Mouse (Mus musculus): Measurements from ENCODE around the gene Gm17359. TPM values are rescaled to one million over a fixed set of nuclear protein-coding genes. Genes with fewer than 3 reads are reported as not detected.

Gm17359 gene
- total RNA-seq, 1 experiment: not detected

DNA sequence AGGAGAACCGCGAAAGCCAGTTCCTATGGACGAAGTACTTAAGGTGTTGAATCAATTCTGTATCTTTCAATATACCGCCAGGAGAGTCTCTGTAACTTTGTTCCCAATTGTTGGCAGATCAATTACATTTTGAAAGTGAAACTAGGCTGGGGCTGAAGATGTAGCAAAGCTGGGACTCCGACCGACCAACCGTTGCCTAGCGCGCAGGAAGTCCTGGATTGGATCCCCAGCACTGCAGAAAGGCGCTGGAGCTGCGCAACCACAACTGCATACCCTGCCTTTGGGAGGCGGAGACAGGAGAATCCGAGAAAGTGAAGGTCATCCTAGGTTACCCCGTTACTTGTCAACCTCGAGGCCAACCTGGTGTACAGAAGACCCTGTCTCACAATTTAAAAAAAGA lies 37.1 kb upstream of the Gm17359 start:
- Histone ChIP-seq H3K9ac (ENCODE audit: insufficient read depth, low read depth, low read length, poor library complexity, severe bottlenecking) (no peak overlapping the region), H3K27ac (ENCODE audit: insufficient read depth, low read depth, low read length, poor library complexity, severe bottlenecking) (no peak overlapping the region), H3K4me3 (ENCODE audit: insufficient read depth in 1 of 2, low read depth in 1 of 2, low read length in 2 of 2, poor library complexity in 1 of 2, severe bottlenecking in 1 of 2) (no peak overlapping the region), H3K36me3 (ENCODE audit: control insufficient read depth, insufficient read depth, low read length, poor library complexity, severe bottlenecking) (no peaks in the 10 kb centered on the region), H3K4me1 (ENCODE audit: control insufficient read depth in 2 of 2, insufficient read depth in 2 of 2, low read length in 2 of 2, poor library complexity in 1 of 2) (no peaks in the 10 kb centered on the region), H3K9me3 (ENCODE audit: control insufficient read depth, insufficient read depth, low read depth, low read length) (no peaks in the 10 kb centered on the region)
- in situ Hi-C loops (cut with MboI; ENCODE audit: low sequenced_read_pairs in 2 of 2, unreplicated experiment in 2 of 2): no loop called here
- TF ChIP-seq ZNF384 (IDR thresholded peaks at IDR 0.05; ENCODE audit: low read depth, low read length): no peak
- TF ChIP-seq CHD2 (IDR thresholded peaks at IDR 0.05; ENCODE audit: low read depth, low read length): no peak
- TF ChIP-seq ZC3H11A (IDR thresholded peaks at IDR 0.05; ENCODE audit: borderline replicate concordance, low read depth, low read length): no peak
- TF ChIP-seq HCFC1 (IDR thresholded peaks at IDR 0.05; ENCODE audit: borderline replicate concordance, insufficient read depth, low read length): no peak
- TF ChIP-seq MAFK (IDR thresholded peaks at IDR 0.05; ENCODE audit: insufficient read depth, low read depth, low read length): no peak
- DNase-seq (ENCODE audit: low read depth, low spot score): no peak

- H3K4me3 ChIP-seq (ENCODE audit: insufficient read depth in 1 of 2, low read depth in 1 of 2, low read length in 2 of 2, poor library complexity in 1 of 2, severe bottlenecking in 1 of 2): no peak overlapping the region
- H3K9ac ChIP-seq (ENCODE audit: insufficient read depth, low read depth, low read length, poor library complexity, severe bottlenecking): no peak overlapping the region
- no peak for DNase-seq (ENCODE audit: low read depth, low spot score)
- in situ Hi-C loops (cut with MboI; ENCODE audit: low sequenced_read_pairs in 2 of 2, unreplicated experiment in 2 of 2): no loop called here
- H3K9me3 ChIP-seq (ENCODE audit: control insufficient read depth, insufficient read depth, low read depth, low read length): no peaks in the 10 kb centered on the region
- no peak overlapping the region for H3K27ac ChIP-seq (ENCODE audit: insufficient read depth, low read depth, low read length, poor library complexity, severe bottlenecking)
- no peaks in the 10 kb centered on the region for H3K4me1 ChIP-seq (ENCODE audit: control insufficient read depth in 2 of 2, insufficient read depth in 2 of 2, low read length in 2 of 2, poor library complexity in 1 of 2)
- TF ChIP-seq ZNF384 (IDR thresholded peaks at IDR 0.05; ENCODE audit: low read depth, low read length): no peak
- no peak for TF ChIP-seq HCFC1 (IDR thresholded peaks at IDR 0.05; ENCODE audit: borderline replicate concordance, insufficient read depth, low read length)
- TF ChIP-seq ZC3H11A (IDR thresholded peaks at IDR 0.05; ENCODE audit: borderline replicate concordance, low read depth, low read length): no peak
- no peak for TF ChIP-seq MAFK (IDR thresholded peaks at IDR 0.05; ENCODE audit: insufficient read depth, low read depth, low read length)
- TF ChIP-seq CHD2 (IDR thresholded peaks at IDR 0.05; ENCODE audit: low read depth, low read length): no peak
- H3K36me3 ChIP-seq (ENCODE audit: control insufficient read depth, insufficient read depth, low read length, poor library complexity, severe bottlenecking): no peaks in the 10 kb centered on the region
These were observed 27.9 kb upstream of the Gm17359 start for GRCm38 (mm10) chr3:79308605-79309004.

DNA sequence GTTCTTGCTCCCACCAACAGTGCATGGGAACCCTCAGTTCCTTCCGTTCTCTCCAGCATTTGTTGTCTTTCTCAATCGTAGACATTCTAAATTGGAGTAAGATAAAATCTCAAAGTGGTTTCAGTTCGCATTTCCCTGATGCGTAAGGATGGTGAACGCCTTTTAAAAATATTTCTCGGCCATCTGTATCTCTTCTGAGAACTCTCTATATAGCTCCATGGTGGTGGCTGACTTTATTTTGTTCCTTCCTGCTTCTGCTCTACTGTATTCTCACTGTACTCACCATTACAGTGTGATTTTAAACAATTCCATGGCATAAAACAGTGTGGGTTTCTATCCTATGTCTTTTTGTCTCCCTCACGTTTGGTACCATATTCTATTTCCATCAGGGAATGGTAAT lies 26.3 kb upstream of the Gm17359 start:
- Histone ChIP-seq H3K4me1 (ENCODE audit: control insufficient read depth in 2 of 2, insufficient read depth in 2 of 2, low read length in 2 of 2, poor library complexity in 1 of 2) (no peaks in the 10 kb centered on the region), H3K36me3 (ENCODE audit: control insufficient read depth, insufficient read depth, low read length, poor library complexity, severe bottlenecking) (no peaks in the 10 kb centered on the region), H3K9ac (ENCODE audit: insufficient read depth, low read depth, low read length, poor library complexity, severe bottlenecking) (no peak overlapping the region), H3K4me3 (ENCODE audit: insufficient read depth in 1 of 2, low read depth in 1 of 2, low read length in 2 of 2, poor library complexity in 1 of 2, severe bottlenecking in 1 of 2) (no peak overlapping the region), H3K9me3 (ENCODE audit: control insufficient read depth, insufficient read depth, low read depth, low read length) (no peaks in the 10 kb centered on the region), H3K27ac (ENCODE audit: insufficient read depth, low read depth, low read length, poor library complexity, severe bottlenecking) (no peak overlapping the region)
- DNase-seq (ENCODE audit: low read depth, low spot score): no peak
- in situ Hi-C loops (cut with MboI; ENCODE audit: low sequenced_read_pairs in 2 of 2, unreplicated experiment in 2 of 2): no loop called here
- TF ChIP-seq CHD2 (IDR thresholded peaks at IDR 0.05; ENCODE audit: low read depth, low read length) (no peak), HCFC1 (IDR thresholded peaks at IDR 0.05; ENCODE audit: borderline replicate concordance, insufficient read depth, low read length) (no peak), MAFK (IDR thresholded peaks at IDR 0.05; ENCODE audit: insufficient read depth, low read depth, low read length) (no peak), ZC3H11A (IDR thresholded peaks at IDR 0.05; ENCODE audit: borderline replicate concordance, low read depth, low read length) (no peak), ZNF384 (IDR thresholded peaks at IDR 0.05; ENCODE audit: low read depth, low read length) (no peak)

- Histone ChIP-seq H3K27ac (ENCODE audit: insufficient read depth, low read depth, low read length, poor library complexity, severe bottlenecking) (no peak overlapping the region), H3K4me3 (ENCODE audit: insufficient read depth in 1 of 2, low read depth in 1 of 2, low read length in 2 of 2, poor library complexity in 1 of 2, severe bottlenecking in 1 of 2) (no peak overlapping the region), H3K36me3 (ENCODE audit: control insufficient read depth, insufficient read depth, low read length, poor library complexity, severe bottlenecking) (no peaks in the 10 kb centered on the region), H3K9me3 (ENCODE audit: control insufficient read depth, insufficient read depth, low read depth, low read length) (no peaks in the 10 kb centered on the region), H3K9ac (ENCODE audit: insufficient read depth, low read depth, low read length, poor library complexity, severe bottlenecking) (no peak overlapping the region), H3K4me1 (ENCODE audit: control insufficient read depth in 2 of 2, insufficient read depth in 2 of 2, low read length in 2 of 2, poor library complexity in 1 of 2) (no peaks in the 10 kb centered on the region)
- in situ Hi-C loops (cut with MboI; ENCODE audit: low sequenced_read_pairs in 2 of 2, unreplicated experiment in 2 of 2): no loop called here
- no peak for TF ChIP-seq ZC3H11A (IDR thresholded peaks at IDR 0.05; ENCODE audit: borderline replicate concordance, low read depth, low read length)
- TF ChIP-seq HCFC1 (IDR thresholded peaks at IDR 0.05; ENCODE audit: borderline replicate concordance, insufficient read depth, low read length): no peak
- TF ChIP-seq MAFK (IDR thresholded peaks at IDR 0.05; ENCODE audit: insufficient read depth, low read depth, low read length): no peak
- no peak for TF ChIP-seq ZNF384 (IDR thresholded peaks at IDR 0.05; ENCODE audit: low read depth, low read length)
- TF ChIP-seq CHD2 (IDR thresholded peaks at IDR 0.05; ENCODE audit: low read depth, low read length): no peak
- DNase-seq (ENCODE audit: low read depth, low spot score): no peak
These were observed 24.6 kb upstream of the Gm17359 start for GRCm38 (mm10) chr3:79311895-79312294.
